Mouse (Mus musculus): ENCODE results near the gene Psmd9. TPM values are rescaled to one million over a fixed set of nuclear protein-coding genes. Genes with fewer than 3 reads are reported as not detected.
"Not testable (repeated sequence)": the region's sequence is repeated elsewhere in the genome, so short reads cannot be mapped to it uniquely, and the experiment has no call there.

Psmd9 gene
- polyA plus RNA-seq, 1 experiment from 2014 or later = 63.5 TPM

- not testable (repeated sequence) for DNase-seq (ENCODE audit: low spot score); H3K4me3 ChIP-seq (ENCODE audit: low read depth, low read length); H3K27me3 ChIP-seq (replicated peaks; ENCODE audit: control insufficient read depth, insufficient read depth, low read length); H3K4me2 ChIP-seq (ENCODE audit: low read length); H3K9ac ChIP-seq (ENCODE audit: low read length); H3K27ac ChIP-seq (ENCODE audit: low read depth, low read length); H3K4me1 ChIP-seq (ENCODE audit: control insufficient read depth, insufficient read depth, low read length); H3K9me3 ChIP-seq (replicated peaks; ENCODE audit: control insufficient read depth, low read length); H3K36me3 ChIP-seq (ENCODE audit: control insufficient read depth, insufficient read depth, low read length); ATAC-seq
- WGBS = 57% methylated on average over 3 of the region's 4 CpGs
Observed at GRCm38 (mm10) chr5:123202771-123203170, 33.6 kb downstream of the Psmd9 start.

- not testable (repeated sequence) for ATAC-seq; H3K4me3 ChIP-seq (ENCODE audit: low read depth, low read length); H3K9ac ChIP-seq (ENCODE audit: low read length); H3K36me3 ChIP-seq (ENCODE audit: control insufficient read depth, insufficient read depth, low read length); H3K27ac ChIP-seq (ENCODE audit: low read depth, low read length); H3K9me3 ChIP-seq (replicated peaks; ENCODE audit: control insufficient read depth, low read length); H3K27me3 ChIP-seq (replicated peaks; ENCODE audit: control insufficient read depth, insufficient read depth, low read length); H3K4me1 ChIP-seq (ENCODE audit: control insufficient read depth, insufficient read depth, low read length); DNase-seq (ENCODE audit: low spot score); H3K4me2 ChIP-seq (ENCODE audit: low read length)
- 85% methylated on average over 7 of the region's 7 CpGs for WGBS
Observed at GRCm38 (mm10) chr5:123203591-123203990, 34.4 kb downstream of the Psmd9 start.

- not testable (repeated sequence) for H3K36me3 ChIP-seq (ENCODE audit: control insufficient read depth, insufficient read depth, low read length); H3K4me2 ChIP-seq (ENCODE audit: low read length); ATAC-seq; H3K9me3 ChIP-seq (replicated peaks; ENCODE audit: control insufficient read depth, low read length); H3K9ac ChIP-seq (ENCODE audit: low read length); DNase-seq (ENCODE audit: low spot score); H3K4me3 ChIP-seq (ENCODE audit: low read depth, low read length); H3K4me1 ChIP-seq (ENCODE audit: control insufficient read depth, insufficient read depth, low read length); H3K27me3 ChIP-seq (replicated peaks; ENCODE audit: control insufficient read depth, insufficient read depth, low read length); H3K27ac ChIP-seq (ENCODE audit: low read depth, low read length)
- WGBS = 80% methylated on average over 3 of the region's 5 CpGs
Observed at GRCm38 (mm10) chr5:123222346-123223050, 53.3 kb downstream of the Psmd9 start.

GRCm38 (mm10) chr5:123223051-123223410, 53.8 kb downstream of the Psmd9 start:
- H3K9ac ChIP-seq (ENCODE audit: low read length) = no peak overlapping the region
- H3K4me3 ChIP-seq (ENCODE audit: low read depth, low read length) = no peak overlapping the region
- DNase-seq (ENCODE audit: low spot score) = no peak
- no peaks in the 10 kb centered on the region for H3K27me3 ChIP-seq (replicated peaks; ENCODE audit: control insufficient read depth, insufficient read depth, low read length)
- no peaks in the 10 kb centered on the region for H3K36me3 ChIP-seq (ENCODE audit: control insufficient read depth, insufficient read depth, low read length)
- no peak overlapping the region for H3K27ac ChIP-seq (ENCODE audit: low read depth, low read length)
- no peaks in the 10 kb centered on the region for H3K4me1 ChIP-seq (ENCODE audit: control insufficient read depth, insufficient read depth, low read length)
- H3K4me2 ChIP-seq (ENCODE audit: low read length) = no peak overlapping the region
- H3K9me3 ChIP-seq (replicated peaks; ENCODE audit: control insufficient read depth, low read length) = no peaks in the 10 kb centered on the region
- WGBS = 86% methylated on average over 4 of the region's 4 CpGs
- ATAC-seq = no peak

GRCm38 (mm10) chr5:123223861-123224260, 54.6 kb downstream of the Psmd9 start:
- DNase-seq (ENCODE audit: low spot score); ATAC-seq; H3K4me1 ChIP-seq (ENCODE audit: control insufficient read depth, insufficient read depth, low read length); H3K4me3 ChIP-seq (ENCODE audit: low read depth, low read length); H3K36me3 ChIP-seq (ENCODE audit: control insufficient read depth, insufficient read depth, low read length); H3K9me3 ChIP-seq (replicated peaks; ENCODE audit: control insufficient read depth, low read length); H3K4me2 ChIP-seq (ENCODE audit: low read length); H3K27ac ChIP-seq (ENCODE audit: low read depth, low read length); H3K9ac ChIP-seq (ENCODE audit: low read length); H3K27me3 ChIP-seq (replicated peaks; ENCODE audit: control insufficient read depth, insufficient read depth, low read length): not testable (repeated sequence)
- 67% methylated on average over 5 of the region's 6 CpGs for WGBS

- H3K4me3 ChIP-seq (ENCODE audit: low read depth, low read length) = no peak overlapping the region
- H3K27ac ChIP-seq (ENCODE audit: low read depth, low read length) = no peak overlapping the region
- peaks cover 3% of the 10 kb centered on the region; the same call in 1 of the 2 replicates for H3K4me1 ChIP-seq (ENCODE audit: control insufficient read depth, insufficient read depth, low read length)
- no peaks in the 10 kb centered on the region for H3K27me3 ChIP-seq (replicated peaks; ENCODE audit: control insufficient read depth, insufficient read depth, low read length)
- DNase-seq (ENCODE audit: low spot score) = no peak
- no peaks in the 10 kb centered on the region for H3K36me3 ChIP-seq (ENCODE audit: control insufficient read depth, insufficient read depth, low read length)
- no peaks in the 10 kb centered on the region for H3K9me3 ChIP-seq (replicated peaks; ENCODE audit: control insufficient read depth, low read length)
- no peak for ATAC-seq
- no peak overlapping the region for H3K4me2 ChIP-seq (ENCODE audit: low read length)
- 91% methylated on average over 7 of the region's 7 CpGs for WGBS
- no peak overlapping the region for H3K9ac ChIP-seq (ENCODE audit: low read length)
Observed at GRCm38 (mm10) chr5:123226851-123227250, 57.6 kb downstream of the Psmd9 start.

GRCm38 (mm10) chr5:123227762-123228523, 58.7 kb downstream of the Psmd9 start:
- Histone ChIP-seq H3K27me3 (replicated peaks; ENCODE audit: control insufficient read depth, insufficient read depth, low read length) (no peaks in the 10 kb centered on the region), H3K9me3 (replicated peaks; ENCODE audit: control insufficient read depth, low read length) (no peaks in the 10 kb centered on the region), H3K4me2 (ENCODE audit: low read length) (peak overlapping the region; percentile 64), H3K36me3 (ENCODE audit: control insufficient read depth, insufficient read depth, low read length) (no peaks in the 10 kb centered on the region), H3K4me3 (ENCODE audit: low read depth, low read length) (peak overlapping the region; percentile 52), H3K27ac (ENCODE audit: low read depth, low read length) (no peak overlapping the region), H3K9ac (ENCODE audit: low read length) (peak overlapping the region; percentile 68), H3K4me1 (ENCODE audit: control insufficient read depth, insufficient read depth, low read length) (peaks cover 3% of the 10 kb centered on the region; the same call in 1 of the 2 replicates)
- DNase-seq (ENCODE audit: low spot score) (peak; percentile 96), ATAC-seq (peak; percentile 91)
- 2% methylated on average over 42 of the region's 42 CpGs for WGBS

GRCm38 (mm10) chr5:123228524-123228922, 59.3 kb downstream of the Psmd9 start:
- peak; percentile 25; the same call in 1 of the 2 replicates for ATAC-seq
- Histone ChIP-seq H3K36me3 (ENCODE audit: control insufficient read depth, insufficient read depth, low read length) (no peaks in the 10 kb centered on the region), H3K4me1 (ENCODE audit: control insufficient read depth, insufficient read depth, low read length) (peaks cover 3% of the 10 kb centered on the region; the same call in 1 of the 2 replicates), H3K27me3 (replicated peaks; ENCODE audit: control insufficient read depth, insufficient read depth, low read length) (no peaks in the 10 kb centered on the region), H3K4me2 (ENCODE audit: low read length) (peak overlapping the region; percentile 64), H3K4me3 (ENCODE audit: low read depth, low read length) (peak overlapping the region; percentile 52), H3K27ac (ENCODE audit: low read depth, low read length) (no peak overlapping the region), H3K9me3 (replicated peaks; ENCODE audit: control insufficient read depth, low read length) (no peaks in the 10 kb centered on the region), H3K9ac (ENCODE audit: low read length) (peak overlapping the region; percentile 68)
- WGBS = 4% methylated on average over 15 of the region's 15 CpGs
- no peak for DNase-seq (ENCODE audit: low spot score)

GRCm38 (mm10) chr5:123229296-123229695, 60.1 kb downstream of the Psmd9 start:
- DNase-seq (ENCODE audit: low spot score) = no peak
- no peak for ATAC-seq
- no peak overlapping the region for H3K27ac ChIP-seq (ENCODE audit: low read depth, low read length)
- H3K4me1 ChIP-seq (ENCODE audit: control insufficient read depth, insufficient read depth, low read length) = peaks cover 3% of the 10 kb centered on the region; the same call in 1 of the 2 replicates
- no peaks in the 10 kb centered on the region for H3K9me3 ChIP-seq (replicated peaks; ENCODE audit: control insufficient read depth, low read length)
- H3K4me3 ChIP-seq (ENCODE audit: low read depth, low read length) = 0 out of 2 replicates have a peak overlapping the region, but pooled peaks have one; percentile 52
- no peaks in the 10 kb centered on the region for H3K36me3 ChIP-seq (ENCODE audit: control insufficient read depth, insufficient read depth, low read length)
- H3K9ac ChIP-seq (ENCODE audit: low read length) = no peak overlapping the region
- WGBS = 87% methylated on average over 6 of the region's 6 CpGs
- peak overlapping the region; percentile 64 for H3K4me2 ChIP-seq (ENCODE audit: low read length)
- H3K27me3 ChIP-seq (replicated peaks; ENCODE audit: control insufficient read depth, insufficient read depth, low read length) = no peaks in the 10 kb centered on the region

All from forebrain, embryonic 14.5 days (tissue).